Mouse (Mus musculus) myocyte (in vitro differentiated cells): ENCODE results near the gene Kcne4.

Experiments
- CEBPB ChIP-seq: IDR thresholded peaks from 2 replicates; pipeline ENCODE4 v1.6.1; 2011; ENCODE audit warnings: mild to moderate bottlenecking, moderate library complexity; ENCODE audit not compliant: poor library complexity, insufficient read depth, severe bottlenecking
- E2F4 ChIP-seq: IDR thresholded peaks from one replicate; pipeline ENCODE4 v1.6.1; 2011; ENCODE audit warnings: mild to moderate bottlenecking, control low read depth, moderate library complexity; ENCODE audit not compliant: insufficient read depth
- MAX ChIP-seq: IDR thresholded peaks from one replicate; pipeline ENCODE4 v1.6.1; 2011; ENCODE audit warnings: low read depth, mild to moderate bottlenecking, control low read depth
- MYOD1 ChIP-seq, 3 experiments: IDR thresholded peaks; one replicate each; pipeline ENCODE4 v1.6.1; 2011; ENCODE audit warnings: control low read depth in 2 of 3, low read depth in 2 of 3, mild to moderate bottlenecking in 2 of 3, moderate library complexity in 1 of 3; ENCODE audit not compliant: insufficient read length in 2 of 3, control insufficient read depth in 1 of 3
- MYOG ChIP-seq, 3 experiments: IDR thresholded peaks; one replicate each; pipeline ENCODE4 v1.6.1; 2011; ENCODE audit warnings: control low read depth in 2 of 3, low read depth in 2 of 3, mild to moderate bottlenecking in 2 of 3; ENCODE audit not compliant: insufficient read length in 2 of 3, control insufficient read depth in 1 of 3, insufficient read depth in 1 of 3
- POLR2A ChIP-seq: IDR thresholded peaks from one replicate; pipeline ENCODE4 v1.6.1; 2011; ENCODE audit warnings: low read depth, mild to moderate bottlenecking, control low read depth, moderate library complexity; ENCODE audit not compliant: insufficient read length
- POLR2AphosphoS2 ChIP-seq: IDR thresholded peaks from one replicate; pipeline ENCODE4 v1.6.1; 2011; ENCODE audit warnings: low read depth, control low read depth; ENCODE audit not compliant: insufficient read length
- SRF ChIP-seq: IDR thresholded peaks from one replicate; pipeline ENCODE4 v1.6.1; 2011; ENCODE audit warnings: low read depth; ENCODE audit not compliant: control insufficient read depth, insufficient read length
- TCF12 ChIP-seq: IDR thresholded peaks from one replicate; pipeline ENCODE4 v1.6.1; 2011; ENCODE audit warnings: mild to moderate bottlenecking, control low read depth; ENCODE audit not compliant: poor library complexity, insufficient read depth, severe bottlenecking
- TCF3 ChIP-seq: IDR thresholded peaks from one replicate; pipeline ENCODE4 v1.6.1; 2011; ENCODE audit warnings: low read depth, control low read depth; ENCODE audit not compliant: insufficient read length
- USF1 ChIP-seq: IDR thresholded peaks from one replicate; pipeline ENCODE4 v1.6.1; 2011; ENCODE audit warnings: low read depth, mild to moderate bottlenecking, control low read depth, moderate library complexity

DNA sequence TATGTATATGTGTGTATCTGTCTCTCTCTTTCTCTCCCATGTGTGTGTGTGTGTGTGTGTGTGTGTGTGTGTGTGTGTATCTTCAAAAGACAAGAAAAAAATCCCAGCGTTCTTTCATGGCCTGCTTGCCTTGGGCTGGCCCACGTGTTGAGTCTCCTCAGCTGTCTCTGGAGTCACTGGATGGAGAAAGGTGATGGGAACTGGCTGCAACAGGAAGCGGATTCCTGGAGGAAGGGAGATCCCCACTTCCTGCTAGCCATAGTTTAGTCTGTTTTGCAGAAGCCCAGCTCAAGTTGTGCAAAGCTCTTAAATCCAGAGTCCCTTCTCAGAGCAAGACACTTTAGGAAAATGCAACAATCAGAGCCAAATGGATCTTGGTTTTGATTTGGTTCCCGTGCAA lies 6.7 kb upstream of the Kcne4 start:
- TF ChIP-seq POLR2A, result no peak
- TF ChIP-seq E2F4, result no peak
- TF ChIP-seq TCF3, result no peak
- TF ChIP-seq TCF12, result no peak
- no peak for TF ChIP-seq MAX
- no peak for TF ChIP-seq SRF
- TF ChIP-seq USF1, result no peak
- no peak for TF ChIP-seq POLR2AphosphoS2
- no peak for TF ChIP-seq CEBPB
- no peak for TF ChIP-seq MYOG (IDR thresholded peaks at IDR 0.05; ENCODE audit: control insufficient read depth in 1 of 3, insufficient read depth in 1 of 3, insufficient read length in 2 of 3, low read depth in 2 of 3)
- no peak for TF ChIP-seq MYOD1 (IDR thresholded peaks at IDR 0.05; ENCODE audit: control insufficient read depth in 1 of 3, insufficient read length in 2 of 3, low read depth in 2 of 3)
